Mouse (Mus musculus) megakaryocyte progenitor cell, adult 5-6 weeks (primary cell): ENCODE results near the gene Trpv4. TPM values are rescaled to one million over a fixed set of nuclear protein-coding genes. Genes with fewer than 3 reads are reported as not detected.
A peak's percentile ranks its signal among the peaks of the same experiment; 100 is the strongest.

ENCODE experiments used
- ATAC-seq: replicated peaks from 2 replicates; pipeline ENCODE4 v1.8.0; 2016; ENCODE audit warnings: mild to moderate bottlenecking, moderate TSS enrichment, inconsistent platforms; ENCODE audit not compliant: poor library complexity
- total RNA-seq, 2 experiments: library from RNA; stranded (forward) in 1 of 2; stranded (reverse) in 1 of 2; fragments of 157-497, 149-512 nt in 1 of 2; fragments of 200-1000 nt in 1 of 2; gene quantifications; 2 replicates each; pipeline versions ENCODE4 v1.2.3 to v1.2.4; 2015 to 2017

Trpv4 gene
- total RNA-seq, 2 experiments from 2014 or later = 0.25 TPM; not detected in 1

- no peak for ATAC-seq
Measured at GRCm38 (mm10) chr5:114669014-114669413, 10.8 kb upstream of the Trpv4 start.

- ATAC-seq = peak; percentile 99
Measured at GRCm38 (mm10) chr5:114667228-114667856, 9.1 kb upstream of the Trpv4 start.

- ATAC-seq = no peak
Measured at GRCm38 (mm10) chr5:114666659-114667058, 8.4 kb upstream of the Trpv4 start.

GRCm38 (mm10) chr5:114664750-114665149 lies 6.5 kb upstream of the Trpv4 start:
- ATAC-seq = no peak

GRCm38 (mm10) chr5:114664139-114664538 lies 5.9 kb upstream of the Trpv4 start:
- no peak for ATAC-seq

- ATAC-seq = peak; percentile 72
Measured at GRCm38 (mm10) chr5:114661029-114661428, 2.8 kb upstream of the Trpv4 start.

- ATAC-seq = no peak
Measured at GRCm38 (mm10) chr5:114657426-114657825, 795 bp downstream of the Trpv4 start.

GRCm38 (mm10) chr5:114656305-114656704 lies 1.9 kb downstream of the Trpv4 start:
- no peak for ATAC-seq

GRCm38 (mm10) chr5:114655721-114656120 lies 2.5 kb downstream of the Trpv4 start:
- ATAC-seq = no peak

GRCm38 (mm10) chr5:114653656-114654437 lies 4.4 kb downstream of the Trpv4 start:
- no peak for ATAC-seq

- ATAC-seq = no peak
Measured at GRCm38 (mm10) chr5:114651449-114651848, 6.8 kb downstream of the Trpv4 start.

GRCm38 (mm10) chr5:114651002-114651401 lies 7.2 kb downstream of the Trpv4 start:
- no peak for ATAC-seq

GRCm38 (mm10) chr5:114648728-114649311 lies 9.4 kb downstream of the Trpv4 start:
- ATAC-seq = no peak

- ATAC-seq = peak; percentile 67
Measured at GRCm38 (mm10) chr5:114647211-114647974, 10.8 kb downstream of the Trpv4 start.

- no peak for ATAC-seq
Measured at GRCm38 (mm10) chr5:114645916-114646315, 12.3 kb downstream of the Trpv4 start.

GRCm38 (mm10) chr5:114644918-114645317 lies 13.3 kb downstream of the Trpv4 start:
- ATAC-seq = peak; percentile 37

- ATAC-seq = no peak
Measured at GRCm38 (mm10) chr5:114640809-114641208, 17.4 kb downstream of the Trpv4 start.

- no peak for ATAC-seq
Measured at GRCm38 (mm10) chr5:114639645-114639957, 18.6 kb downstream of the Trpv4 start.

GRCm38 (mm10) chr5:114638769-114639644 lies 19.2 kb downstream of the Trpv4 start:
- peak; percentile 98 for ATAC-seq

GRCm38 (mm10) chr5:114636091-114636490 lies 22.1 kb downstream of the Trpv4 start:
- ATAC-seq = no peak
